Mouse (Mus musculus): ENCODE data around the gene Chst11.

GRCm38 (mm10) chr10:83107921-83108738, 122.8 kb downstream of the Chst11 start:
- TF ChIP-seq CTCF (IDR thresholded peaks at IDR 0.05; ENCODE audit: low read depth, low read length) = no peak
- no peak for TF ChIP-seq POLR2A (IDR thresholded peaks at IDR 0.05; ENCODE audit: insufficient read depth, low read length)
- TF ChIP-seq EP300 (IDR thresholded peaks at IDR 0.05; ENCODE audit: insufficient read depth, low read depth, low read length) = no peak

Data from ES-Bruce4 (cell line).